Mouse (Mus musculus) bone marrow, adult 2 months (tissue): ENCODE data around the gene Nipal4.

Experiments
- CTCF ChIP-seq: fragments of 200-500 bp; IDR thresholded peaks from 2 replicates; pipeline ENCODE4 v1.5.1; 2011; ENCODE audit warnings: low read length, control low read depth; ENCODE audit not compliant: control insufficient read depth, insufficient read depth
- POLR2A ChIP-seq: fragments of 200-500 bp; IDR thresholded peaks from 2 replicates; pipeline ENCODE4 v1.6.1; 2011; ENCODE audit warnings: low read depth, mild to moderate bottlenecking, control low read depth, low read length, borderline replicate concordance; ENCODE audit not compliant: control insufficient read depth

DNA sequence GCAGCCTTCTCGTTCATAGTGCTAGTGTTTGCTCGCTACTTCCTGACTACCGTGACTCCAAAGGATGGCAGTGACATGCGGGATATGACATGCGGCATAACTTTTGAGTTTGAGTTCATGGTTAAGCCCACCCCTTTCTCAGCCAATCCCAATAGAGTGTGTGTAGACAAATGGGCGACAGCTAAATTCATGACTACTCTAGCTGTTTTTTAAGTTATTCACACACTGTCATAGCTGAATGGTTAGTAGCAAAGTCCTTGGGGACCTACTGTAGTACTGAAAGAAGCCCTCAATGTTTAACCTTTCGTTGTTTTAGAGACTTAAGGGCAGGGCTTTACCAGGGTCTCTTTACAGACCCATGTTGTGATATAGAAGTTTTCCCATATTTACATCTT is 40.5 kb downstream of the Nipal4 start:
- no peak for TF ChIP-seq CTCF
- no peak for TF ChIP-seq POLR2A
